Mouse (Mus musculus): ENCODE results near the gene Ascl4. TPM values are rescaled to one million over a fixed set of nuclear protein-coding genes. Genes with fewer than 3 reads are reported as not detected.

Ascl4 gene
- total and polyA plus RNA-seq, 2 experiments from 2014 or later: not detected

GRCm38 (mm10) chr10:85993836-85994235 is 66.4 kb downstream of the Ascl4 start:
- 87% methylated on average over 9 of the region's 9 CpGs for WGBS
- Histone ChIP-seq H3K4me3 (ENCODE audit: low read depth, low read length) (no peak overlapping the region), H3K4me1 (ENCODE audit: control insufficient read depth, insufficient read depth) (no peaks in the 10 kb centered on the region), H3K9ac (replicated peaks; ENCODE audit: low read depth, low read length) (no peak overlapping the region), H3K36me3 (replicated peaks; ENCODE audit: control insufficient read depth, insufficient read depth, low read length) (no peaks in the 10 kb centered on the region), H3K9me3 (replicated peaks; ENCODE audit: control insufficient read depth, low read length) (no peaks in the 10 kb centered on the region), H3K27ac (ENCODE audit: low read depth) (no peak overlapping the region), H3K27me3 (ENCODE audit: control insufficient read depth, insufficient read depth, low read length) (no peaks in the 10 kb centered on the region), H3K4me2 (ENCODE audit: low read depth, low read length) (no peak overlapping the region)
- ATAC-seq (ENCODE audit: insufficient read depth, low read depth): no peak
- no peak for TF ChIP-seq CTCF (IDR thresholded peaks at IDR 0.05; ENCODE audit: low read depth)
- TF ChIP-seq EP300 (IDR thresholded peaks at IDR 0.05; ENCODE audit: low read depth): no peak
- no peak for DNase-seq (ENCODE audit: low spot score)

GRCm38 (mm10) chr10:85994543-85995104 is 67.1 kb downstream of the Ascl4 start:
- H3K4me2 ChIP-seq (ENCODE audit: low read depth, low read length): no peak overlapping the region
- TF ChIP-seq EP300 (IDR thresholded peaks at IDR 0.05; ENCODE audit: low read depth) (no peak), CTCF (IDR thresholded peaks at IDR 0.05; ENCODE audit: low read depth) (no peak)
- H3K4me1 ChIP-seq (ENCODE audit: control insufficient read depth, insufficient read depth): no peaks in the 10 kb centered on the region
- no peak overlapping the region for H3K9ac ChIP-seq (replicated peaks; ENCODE audit: low read depth, low read length)
- H3K36me3 ChIP-seq (replicated peaks; ENCODE audit: control insufficient read depth, insufficient read depth, low read length): no peaks in the 10 kb centered on the region
- no peak overlapping the region for H3K4me3 ChIP-seq (ENCODE audit: low read depth, low read length)
- no peaks in the 10 kb centered on the region for H3K27me3 ChIP-seq (ENCODE audit: control insufficient read depth, insufficient read depth, low read length)
- no peaks in the 10 kb centered on the region for H3K9me3 ChIP-seq (replicated peaks; ENCODE audit: control insufficient read depth, low read length)
- no peak overlapping the region for H3K27ac ChIP-seq (ENCODE audit: low read depth)
- DNase-seq (ENCODE audit: low spot score) (no peak), ATAC-seq (ENCODE audit: insufficient read depth, low read depth) (no peak)
- WGBS: 68% methylated on average over 5 of the region's 5 CpGs

Other genes starting within 250 kb of the Ascl4 start
- gene Pwp1, start 98.2 kb upstream of the Ascl4 start, total RNA-seq (2014; rRNA removed; ENCODE audit: low replicate concordance): 22.5 and 29.1 TPM in 2 replicates
- 25.7 and 29.4 TPM in 2 replicates for gene Pwp1, start 98.2 kb upstream of the Ascl4 start, polyA plus RNA-seq (2015; fragmentation: Nextera tagmentation; extraction: Ambion mirVana)
- gene Prdm4, start 10.5 kb upstream of the Ascl4 start, total RNA-seq (2014; rRNA removed; ENCODE audit: low replicate concordance): 29.1 and 34.5 TPM in 2 replicates
- 4.4 and 4.6 TPM in 2 replicates for gene Prdm4, start 10.5 kb upstream of the Ascl4 start, polyA plus RNA-seq (2015; fragmentation: Nextera tagmentation; extraction: Ambion mirVana)
- gene Rtcb, start 30.1 kb downstream of the Ascl4 start, total RNA-seq (2014; rRNA removed; ENCODE audit: low replicate concordance): 45.9 and 67.1 TPM in 2 replicates
- gene Rtcb, start 30.1 kb downstream of the Ascl4 start, polyA plus RNA-seq (2015; fragmentation: Nextera tagmentation; extraction: Ambion mirVana): 96.2 and 101 TPM in 2 replicates
- gene Bpifc, start 84.2 kb downstream of the Ascl4 start, total RNA-seq (2014; rRNA removed; ENCODE audit: low replicate concordance): not detected in 2 replicates
- gene Bpifc, start 84.2 kb downstream of the Ascl4 start, polyA plus RNA-seq (2015; fragmentation: Nextera tagmentation; extraction: Ambion mirVana): not detected in 2 replicates
- 13.3 and 19.9 TPM in 2 replicates for gene Fbxo7, start 94.3 kb downstream of the Ascl4 start, total RNA-seq (2014; rRNA removed; ENCODE audit: low replicate concordance)
- gene Fbxo7, start 94.3 kb downstream of the Ascl4 start, polyA plus RNA-seq (2015; fragmentation: Nextera tagmentation; extraction: Ambion mirVana): 16.1 TPM in 2 replicates